Mouse (Mus musculus) midbrain, embryonic 13.5 days (tissue): ENCODE results near the gene Cd3g. TPM values are rescaled to one million over a fixed set of nuclear protein-coding genes. Genes with fewer than 3 reads are reported as not detected.
"Not testable (repeated sequence)": the region's sequence is repeated elsewhere in the genome, so short reads cannot be mapped to it uniquely, and the experiment has no call there.

Source experiments
- ATAC-seq: fragments of 200-750 bp; cut with Nextera tagmentation; 2 replicates; pipeline ENCODE4 v1.8.0; 2017; ENCODE audit warnings: mild to moderate bottlenecking, moderate TSS enrichment, moderate library complexity
- H3K27ac ChIP-seq: fragments of 300-500 bp; sonication (generic); 2 replicates; pipeline ENCODE4 v1.5.1; 2015; ENCODE audit warnings: inconsistent platforms, mild to moderate bottlenecking, moderate library complexity
- H3K27me3 ChIP-seq: fragments of 300-500 bp; sonication (generic); 2 replicates; pipeline ENCODE4 v1.6.1; 2015; ENCODE audit warnings: mild to moderate bottlenecking, inconsistent platforms
- H3K36me3 ChIP-seq: fragments of 300-500 bp; sonication (generic); 2 replicates; pipeline ENCODE4 v1.6.1; 2015; ENCODE audit warnings: mild to moderate bottlenecking, inconsistent platforms
- H3K4me1 ChIP-seq: fragments of 300-500 bp; sonication (generic); replicated peaks from 2 replicates; pipeline ENCODE4 v1.6.1; 2015; ENCODE audit warnings: inconsistent platforms
- H3K4me2 ChIP-seq: fragments of 300-500 bp; sonication (generic); replicated peaks from 2 replicates; pipeline ENCODE4 v1.6.1; 2015; ENCODE audit warnings: moderate library complexity, mild to moderate bottlenecking, inconsistent platforms
- H3K4me3 ChIP-seq: fragments of 300-500 bp; sonication (generic); replicated peaks from 2 replicates; pipeline ENCODE4 v1.5.1; 2015; ENCODE audit warnings: mild to moderate bottlenecking, inconsistent platforms
- H3K9ac ChIP-seq: fragments of 300-500 bp; sonication (generic); replicated peaks from 2 replicates; pipeline ENCODE4 v1.6.1; 2015; ENCODE audit warnings: mild to moderate bottlenecking, inconsistent platforms
- H3K9me3 ChIP-seq: fragments of 300-500 bp; sonication (generic); 2 replicates; pipeline ENCODE4 v1.6.1; 2016; ENCODE audit warnings: mild to moderate bottlenecking, inconsistent platforms
- WGBS: fragments of 180-500 bp; shearing (Covaris S2); methylation state at CpG from one replicate; pipeline ENCODE4 v1.1.7; 2015; 5-methylcytosine and 5-hydroxymethylcytosine counted together
- polyA plus RNA-seq: library from polyadenylated mRNA; unstranded; fragments of >200 nt; fragmentation: Nextera tagmentation; extraction: Ambion mirVana; gene quantifications from 2 replicates; pipeline ENCODE4 v1.2.1, GENCODE M21; 2015

Gene Cd3g
- polyA plus RNA-seq, 1 experiment from 2014 or later: not detected

- Histone ChIP-seq H3K4me2 (no peak overlapping the region), H3K27me3 (0 out of 2 replicates have a peak, but pooled peaks cover 5% of the 10 kb centered on the region), H3K27ac (no peak overlapping the region), H3K4me3 (no peak overlapping the region), H3K9me3 (no peaks in the 10 kb centered on the region), H3K9ac (no peak overlapping the region), H3K36me3 (no peaks in the 10 kb centered on the region), H3K4me1 (no peaks in the 10 kb centered on the region)
- WGBS: 85% methylated on average over 2 of the region's 2 CpGs
- no peak for ATAC-seq
These were observed 2.8 kb upstream of the Cd3g start for GRCm38 (mm10) chr9:44983001-44983400.

DNA sequence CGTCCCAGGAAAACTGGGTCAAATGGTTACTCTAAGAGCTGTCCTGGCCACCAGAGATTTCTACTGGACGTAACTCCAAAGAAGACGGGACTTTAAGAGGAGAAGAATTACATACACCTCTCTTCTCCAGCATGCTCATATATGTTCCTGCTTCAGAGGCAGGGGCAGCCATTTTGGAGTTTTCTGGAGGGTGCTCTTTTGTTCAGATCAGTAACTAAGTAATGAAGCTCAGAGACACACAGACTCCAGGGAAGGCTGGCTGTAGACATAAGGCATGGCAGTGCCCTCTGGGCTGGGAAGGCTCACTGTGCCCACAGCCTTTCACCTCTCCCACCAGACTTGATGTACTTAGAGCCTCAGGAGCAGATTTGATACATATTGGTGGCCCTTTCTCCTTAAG lies 2.3 kb upstream of the Cd3g start:
- no peaks in the 10 kb centered on the region for H3K9me3 ChIP-seq

GRCm38 (mm10) chr9:44982081-44982480 lies 1.9 kb upstream of the Cd3g start:
- no peak overlapping the region for H3K9ac ChIP-seq
- H3K9me3 ChIP-seq: no peaks in the 10 kb centered on the region
- no peak for ATAC-seq
- H3K4me3 ChIP-seq: no peak overlapping the region
- H3K4me2 ChIP-seq: no peak overlapping the region
- H3K27me3 ChIP-seq: 0 out of 2 replicates have a peak, but pooled peaks cover 5% of the 10 kb centered on the region
- H3K36me3 ChIP-seq: no peaks in the 10 kb centered on the region
- 93% methylated on average over 8 of the region's 8 CpGs for WGBS
- H3K27ac ChIP-seq: no peak overlapping the region
- H3K4me1 ChIP-seq: no peaks in the 10 kb centered on the region

More for the DNA sequence above, 2.3 kb upstream of the Cd3g start:
- WGBS: 91% methylated on average over 3 of the region's 3 CpGs
- H3K4me1 ChIP-seq: no peaks in the 10 kb centered on the region
- H3K36me3 ChIP-seq: no peaks in the 10 kb centered on the region
- no peak overlapping the region for H3K4me2 ChIP-seq
- no peak overlapping the region for H3K27ac ChIP-seq
- 0 out of 2 replicates have a peak, but pooled peaks cover 5% of the 10 kb centered on the region for H3K27me3 ChIP-seq
- H3K4me3 ChIP-seq: no peak overlapping the region
- no peak overlapping the region for H3K9ac ChIP-seq
- ATAC-seq: no peak

- Histone ChIP-seq H3K36me3 (no peaks in the 10 kb centered on the region), H3K4me3 (no peak within 1 kb of the TSS), H3K4me2 (no peak within 1 kb of the TSS), H3K4me1 (no peaks in the 10 kb centered on the region), H3K9ac (no peak within 1 kb of the TSS), H3K27me3 (0 out of 2 replicates have a peak, but pooled peaks cover 5% of the 10 kb centered on the region), H3K27ac (no peak within 1 kb of the TSS), H3K9me3 (no peaks in the 10 kb centered on the region)
- no peak for ATAC-seq
- WGBS: 81% methylated on average over 4 of the region's 4 CpGs
These were observed 1.4 kb upstream of the Cd3g start, which contains the start of gene Cd3d for GRCm38 (mm10) chr9:44981676-44982075. Gene Cd3d (plus strand): TSS chr9:44981786.

- H3K27ac ChIP-seq: no peak overlapping the region
- 91% methylated on average over 2 of the region's 2 CpGs for WGBS
- 0 out of 2 replicates have a peak, but pooled peaks cover 5% of the 10 kb centered on the region for H3K27me3 ChIP-seq
- no peak overlapping the region for H3K4me3 ChIP-seq
- H3K4me1 ChIP-seq: no peaks in the 10 kb centered on the region
- no peak overlapping the region for H3K9ac ChIP-seq
- no peaks in the 10 kb centered on the region for H3K9me3 ChIP-seq
- no peaks in the 10 kb centered on the region for H3K36me3 ChIP-seq
- H3K4me2 ChIP-seq: no peak overlapping the region
- ATAC-seq: no peak
These were observed 873 bp upstream of the Cd3g start for GRCm38 (mm10) chr9:44981104-44981503.

DNA sequence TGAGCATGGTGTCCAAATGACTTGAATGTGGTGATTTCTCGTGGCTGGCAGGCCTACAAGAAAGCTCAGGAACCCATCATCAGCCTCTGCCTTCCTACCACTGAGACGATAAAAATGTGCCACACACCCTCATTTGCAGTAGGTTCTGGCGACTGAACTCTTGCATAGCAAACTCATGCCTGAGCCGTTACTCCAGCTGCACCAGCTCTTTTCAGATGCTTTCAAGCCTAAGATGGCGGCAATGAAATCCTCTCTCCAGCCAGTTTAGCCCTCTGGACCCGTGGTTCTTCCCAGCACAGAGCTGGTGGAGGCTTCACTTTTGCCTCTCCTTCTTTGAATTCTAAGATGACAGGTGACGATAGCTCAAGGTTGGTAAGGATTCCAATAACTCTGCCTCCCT lies 425 bp downstream of the Cd3g start:
- Histone ChIP-seq H3K4me1 (no peaks in the 10 kb centered on the region), H3K36me3 (no peaks in the 10 kb centered on the region), H3K4me3 (no peak overlapping the region), H3K9me3 (no peaks in the 10 kb centered on the region), H3K27ac (no peak overlapping the region), H3K27me3 (0 out of 2 replicates have a peak, but pooled peaks cover 5% of the 10 kb centered on the region), H3K4me2 (no peak overlapping the region), H3K9ac (no peak overlapping the region)
- ATAC-seq: no peak
- 85% methylated on average over 7 of the region's 7 CpGs for WGBS

GRCm38 (mm10) chr9:44977813-44978212 lies 2.4 kb downstream of the Cd3g start:
- no peak overlapping the region for H3K27ac ChIP-seq
- no peaks in the 10 kb centered on the region for H3K9me3 ChIP-seq
- ATAC-seq: no peak
- H3K9ac ChIP-seq: no peak overlapping the region
- no peak overlapping the region for H3K4me3 ChIP-seq
- H3K4me1 ChIP-seq: no peaks in the 10 kb centered on the region
- peaks cover 16% of the 10 kb centered on the region; the same call in 1 of the 2 replicates for H3K27me3 ChIP-seq
- H3K4me2 ChIP-seq: no peak overlapping the region
- no peaks in the 10 kb centered on the region for H3K36me3 ChIP-seq
- 86% methylated on average over 6 of the region's 6 CpGs for WGBS

DNA sequence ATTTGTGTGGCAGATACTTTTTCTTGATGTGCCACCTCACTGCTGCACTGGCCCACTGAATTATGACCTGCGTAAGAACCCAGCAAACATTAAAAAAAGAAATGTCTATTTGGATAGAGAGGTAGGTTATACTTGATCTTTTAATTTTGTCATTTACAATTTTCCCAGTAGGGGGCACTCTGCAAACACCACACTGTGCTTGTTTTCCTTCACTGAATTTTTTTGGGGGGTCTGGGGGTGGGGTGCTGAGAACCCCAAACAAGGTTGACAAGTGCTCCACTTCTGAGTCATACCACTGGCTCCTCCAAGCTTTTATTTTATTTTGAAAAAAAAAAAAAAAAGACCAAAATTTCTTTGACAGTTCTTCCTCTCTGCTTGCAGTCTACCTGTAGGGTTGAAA lies 10.8 kb downstream of the Cd3g start:
- Histone ChIP-seq H3K4me3 (no peak overlapping the region), H3K9ac (no peak overlapping the region), H3K27me3 (peaks cover 13% of the 10 kb centered on the region; the same call in 1 of the 2 replicates), H3K9me3 (no peaks in the 10 kb centered on the region), H3K36me3 (no peaks in the 10 kb centered on the region), H3K4me1 (peaks cover 12% of the 10 kb centered on the region), H3K27ac (no peak overlapping the region), H3K4me2 (no peak overlapping the region)
- no peak for ATAC-seq
- 59% methylated on average over 1 of the region's 1 CpGs for WGBS

GRCm38 (mm10) chr9:44967763-44968162 lies 12.5 kb downstream of the Cd3g start:
- not testable (repeated sequence) for H3K36me3 ChIP-seq, H3K27me3 ChIP-seq, H3K9me3 ChIP-seq, H3K4me3 ChIP-seq, H3K4me2 ChIP-seq, ATAC-seq, H3K27ac ChIP-seq, H3K9ac ChIP-seq
- peaks cover 16% of the 10 kb centered on the region for H3K4me1 ChIP-seq
- 91% methylated on average over 5 of the region's 5 CpGs for WGBS

DNA sequence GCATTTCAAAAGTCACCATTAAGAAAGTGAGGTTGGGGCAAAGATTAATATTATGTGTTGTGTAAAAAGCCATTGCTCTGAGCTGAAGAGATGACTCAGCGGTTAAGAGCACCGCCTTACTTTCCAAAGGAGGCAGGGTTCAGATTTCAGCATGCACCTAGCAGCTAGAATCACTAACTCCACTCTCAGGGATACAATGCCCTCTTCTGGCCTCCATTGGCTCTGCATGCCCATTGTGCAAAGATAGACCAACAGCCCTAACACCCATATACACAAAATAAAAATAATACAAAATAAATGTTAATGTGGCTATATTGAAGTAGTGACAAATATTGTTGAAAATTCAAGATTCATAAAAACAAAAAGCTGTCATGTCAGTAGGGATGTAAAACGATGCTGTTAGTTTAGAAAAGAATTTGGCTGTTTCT lies 13.4 kb downstream of the Cd3g start:
- WGBS: 23% methylated on average over 3 of the region's 3 CpGs
- H3K27ac ChIP-seq: no peak overlapping the region
- 0 out of 2 replicates have a peak, but pooled peaks cover 2% of the 10 kb centered on the region for H3K27me3 ChIP-seq
- H3K4me1 ChIP-seq: peaks cover 16% of the 10 kb centered on the region
- H3K4me2 ChIP-seq: no peak overlapping the region
- peaks cover 11% of the 10 kb centered on the region for H3K36me3 ChIP-seq
- H3K9me3 ChIP-seq: no peaks in the 10 kb centered on the region
- H3K9ac ChIP-seq: no peak overlapping the region
- no peak overlapping the region for H3K4me3 ChIP-seq
- ATAC-seq: no peak

GRCm38 (mm10) chr9:44965833-44966466 lies 14.3 kb downstream of the Cd3g start:
- ATAC-seq: peak; percentile 13
- Histone ChIP-seq H3K9ac (peak overlapping the region; percentile 59), H3K36me3 (peaks cover 20% of the 10 kb centered on the region), H3K4me1 (peaks cover 16% of the 10 kb centered on the region), H3K9me3 (no peaks in the 10 kb centered on the region), H3K27ac (peak overlapping the region; percentile 61; the same call in 1 of the 2 replicates), H3K4me2 (peak overlapping the region; percentile 94), H3K4me3 (peak overlapping the region; percentile 69), H3K27me3 (0 out of 2 replicates have a peak, but pooled peaks cover 1% of the 10 kb centered on the region)
- WGBS: 12% methylated on average over 10 of the region's 10 CpGs

- peak; percentile 96 for ATAC-seq
- 1% methylated on average over 39 of the region's 39 CpGs for WGBS
- Histone ChIP-seq H3K4me1 (peaks cover 16% of the 10 kb centered on the region), H3K4me3 (peak within 1 kb of the TSS; percentile 69), H3K9ac (peak within 1 kb of the TSS; percentile 76), H3K27me3 (no peaks in the 10 kb centered on the region), H3K9me3 (no peaks in the 10 kb centered on the region), H3K36me3 (peaks cover 24% of the 10 kb centered on the region), H3K4me2 (peak within 1 kb of the TSS; percentile 94), H3K27ac (peak within 1 kb of the TSS; percentile 61; the same call in 1 of the 2 replicates)
These were observed 15.0 kb downstream of the Cd3g start, which contains the start of gene Ube4a for GRCm38 (mm10) chr9:44965126-44965832. Gene Ube4a (minus strand): TSS chr9:44965600.
